Mouse (Mus musculus) testis, adult 2 months (tissue): Measurements from ENCODE around the gene Suclg2.

Experiments
- CTCF ChIP-seq: fragments of 200-500 bp; IDR thresholded peaks from 2 replicates; pipeline ENCODE4 v1.5.1; 2012; ENCODE audit warnings: low read depth, mild to moderate bottlenecking, inconsistent platforms, low read length, moderate library complexity; ENCODE audit not compliant: control insufficient read depth, insufficient read depth, insufficient replicate concordance
- POLR2A ChIP-seq: fragments of 200-500 bp; IDR thresholded peaks from 2 replicates; pipeline ENCODE4 v1.6.1; 2012; ENCODE audit warnings: low read depth, mild to moderate bottlenecking, inconsistent platforms, low read length, moderate library complexity; ENCODE audit not compliant: control insufficient read depth

- TF ChIP-seq CTCF: no peak
- no peak for TF ChIP-seq POLR2A
These were observed 42.2 kb downstream of the Suclg2 start for GRCm38 (mm10) chr6:95676439-95676838.
